Mouse (Mus musculus): ENCODE measurements around the gene Olfr1366.
A peak's percentile ranks its signal among the peaks of the same experiment; 100 is the strongest.
"Not testable (repeated sequence)": the region's sequence is repeated elsewhere in the genome, so short reads cannot be mapped to it uniquely, and the experiment has no call there.

The Olfr1366 gene

DNA sequence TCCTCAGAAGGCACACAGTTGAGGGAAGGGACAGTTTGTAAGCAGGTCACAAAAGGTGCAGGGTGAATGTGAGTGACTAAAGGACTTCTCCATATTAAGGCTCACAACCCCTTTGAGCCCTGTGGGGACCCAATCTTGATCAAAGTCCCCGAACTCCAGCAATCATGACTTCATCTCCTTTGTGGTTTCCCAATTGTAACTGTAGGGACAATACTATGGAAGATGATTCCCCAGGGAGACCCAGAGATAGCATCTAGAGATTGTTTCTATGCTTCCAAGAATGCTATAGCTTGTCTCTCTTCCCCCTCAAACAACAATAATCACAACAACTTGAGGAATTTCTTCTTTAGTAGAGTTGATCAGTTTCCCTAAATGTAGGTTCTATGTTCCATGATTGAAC is at the start of gene Olfr1366:
TSS of gene Olfr1366 (minus strand) at position 101 of the 400 bp plus-strand sequence.
- DNase-seq (ENCODE audit: low read depth) = no peak

DNA sequence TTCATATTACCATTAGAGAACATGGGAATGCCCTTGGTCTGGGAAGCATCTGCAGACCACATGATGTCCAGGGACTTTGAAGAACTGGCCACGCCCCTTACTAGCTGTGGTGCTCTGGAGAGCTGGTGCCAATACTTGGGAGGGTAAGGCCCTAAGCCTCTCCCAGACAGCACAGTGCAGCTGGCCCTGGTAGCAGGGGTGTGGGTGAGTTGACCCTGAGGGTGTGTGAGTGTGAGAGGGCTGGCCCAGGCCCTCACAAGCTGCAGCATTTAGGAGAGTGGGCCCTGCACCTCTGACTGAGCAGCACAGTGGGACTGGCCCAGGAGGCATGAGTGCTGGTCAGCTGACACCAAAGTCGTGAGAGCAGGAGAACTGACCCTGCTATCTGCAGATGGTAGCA is 49.0 kb upstream of the Olfr1366 start:
- DNase-seq (ENCODE audit: low read depth) = no peak

DNA sequence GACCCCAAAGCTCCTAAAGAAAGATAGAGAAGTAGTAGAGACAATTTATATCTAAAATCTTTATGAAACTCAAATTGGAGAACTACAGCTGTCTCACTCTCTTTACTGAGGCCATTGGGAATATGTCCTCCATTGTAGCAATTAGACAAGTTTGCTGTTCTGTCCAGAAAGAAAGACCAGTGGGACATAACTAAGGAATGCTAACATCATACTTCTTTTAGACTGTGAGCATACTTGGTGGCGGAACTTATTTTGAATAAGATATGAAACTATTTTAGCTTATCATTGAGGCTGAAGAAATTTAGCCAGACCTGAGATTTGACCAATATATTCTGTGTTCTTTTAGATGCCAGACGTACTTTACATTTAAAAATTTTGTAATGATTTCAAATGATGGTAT is 39.1 kb upstream of the Olfr1366 start, which contains the start of gene Olfr1364:
TSS of gene Olfr1364 (minus strand) at position 101 of the 400 bp plus-strand sequence.
- DNase-seq (ENCODE audit: low read depth) = no peak

GRCm38 (mm10) chr13:21559793-21560192 is 17.2 kb upstream of the Olfr1366 start, which contains the start of gene Olfr1535:
Olfr1535 (minus strand) TSS chr13:21559893.
- no peak for DNase-seq (ENCODE audit: low read depth)

DNA sequence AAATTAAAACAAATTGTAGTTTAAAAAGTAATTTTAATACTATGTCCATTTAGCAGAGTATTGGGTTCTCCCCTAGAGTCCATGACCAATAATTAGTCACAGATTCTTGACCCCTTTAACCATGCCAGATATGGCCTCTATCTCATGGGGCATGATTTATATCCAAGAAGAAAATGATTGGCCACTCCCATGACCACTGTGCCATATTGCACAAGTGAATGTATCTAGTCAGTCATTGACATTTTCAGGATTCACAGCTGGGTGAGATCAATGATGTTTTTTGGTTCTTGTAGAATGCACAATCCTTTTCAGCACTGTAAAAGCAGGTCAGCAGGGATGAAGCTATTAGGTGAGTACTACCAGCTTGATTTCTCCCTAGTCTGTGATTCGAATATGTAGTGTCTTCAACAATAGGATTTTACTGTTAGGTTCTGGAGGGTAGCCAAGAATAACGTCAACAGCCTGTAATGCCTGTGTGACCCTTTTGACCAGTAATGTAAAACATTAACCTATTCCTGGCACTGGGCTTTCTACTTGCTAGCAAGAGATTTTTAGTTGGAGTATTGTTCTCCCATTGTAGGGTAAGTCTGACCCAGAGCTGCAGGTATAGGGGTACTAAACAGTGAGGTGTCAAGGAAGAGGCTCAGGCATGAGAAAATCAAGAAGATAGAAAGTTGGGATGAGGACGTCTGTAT is 8.0 kb upstream of the Olfr1366 start:
- no peak for DNase-seq (ENCODE audit: low read depth)

DNA sequence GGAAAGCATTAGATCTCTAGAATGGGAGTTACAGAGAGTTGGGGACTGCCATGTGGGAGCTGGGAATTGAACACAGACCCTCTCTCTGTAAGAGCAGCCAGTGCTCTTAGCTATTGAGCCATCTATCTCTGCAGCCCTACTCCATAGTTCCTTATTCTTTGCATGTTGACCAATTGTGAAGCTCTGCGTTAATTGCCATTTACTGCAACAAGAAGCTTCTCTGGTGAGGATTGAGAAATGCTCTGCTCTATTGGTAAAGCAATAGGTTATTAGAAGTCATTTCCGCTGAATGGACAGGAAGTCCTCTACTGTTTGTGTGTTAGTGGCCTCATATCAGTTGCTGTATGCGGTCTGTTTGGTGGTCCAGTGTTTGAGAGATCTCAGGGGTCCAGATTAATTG is 6.9 kb upstream of the Olfr1366 start:
- no peak for DNase-seq (ENCODE audit: low read depth)

DNA sequence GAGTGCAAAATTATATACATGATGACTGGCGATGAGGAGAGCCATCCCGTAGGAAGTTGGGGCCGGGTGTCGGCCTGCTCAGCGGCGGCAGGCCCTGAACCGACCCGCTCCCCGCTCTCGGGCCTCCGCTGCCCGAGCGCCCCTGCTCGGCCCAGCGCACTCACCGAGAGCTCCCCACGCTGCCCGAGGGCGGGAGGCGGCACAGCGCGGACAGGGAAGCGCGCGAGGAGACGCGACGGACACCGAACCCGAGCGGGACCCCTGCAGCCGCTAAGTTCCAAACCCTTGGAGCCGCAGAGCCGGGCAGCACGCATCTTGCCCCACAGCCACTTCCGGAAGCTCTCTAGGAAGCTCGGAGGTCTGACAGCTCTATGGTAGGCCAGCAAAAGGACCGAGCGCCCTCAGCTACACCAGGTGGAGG is 11.8 kb downstream of the Olfr1366 start, which contains the start of gene Zkscan8:
TSS of gene Zkscan8 (minus strand) at position 340 of the 421 bp plus-strand sequence.
- peak; percentile 74 for DNase-seq (ENCODE audit: low read depth)

- DNase-seq (ENCODE audit: low read depth) = no peak
Measured at GRCm38 (mm10) chr13:21530136-21530535, 12.5 kb downstream of the Olfr1366 start.

- DNase-seq (ENCODE audit: low read depth) = peak; percentile 77
Measured at GRCm38 (mm10) chr13:21506221-21506649, 36.4 kb downstream of the Olfr1366 start.

GRCm38 (mm10) chr13:21502296-21502695 is 40.3 kb downstream of the Olfr1366 start:
- DNase-seq (ENCODE audit: low read depth) = no peak

GRCm38 (mm10) chr13:21501182-21501581 is 41.4 kb downstream of the Olfr1366 start, which contains the start of gene Gm11273:
Gm11273 (minus strand) TSS chr13:21501418.
- not testable (repeated sequence) for DNase-seq (ENCODE audit: low read depth)

DNA sequence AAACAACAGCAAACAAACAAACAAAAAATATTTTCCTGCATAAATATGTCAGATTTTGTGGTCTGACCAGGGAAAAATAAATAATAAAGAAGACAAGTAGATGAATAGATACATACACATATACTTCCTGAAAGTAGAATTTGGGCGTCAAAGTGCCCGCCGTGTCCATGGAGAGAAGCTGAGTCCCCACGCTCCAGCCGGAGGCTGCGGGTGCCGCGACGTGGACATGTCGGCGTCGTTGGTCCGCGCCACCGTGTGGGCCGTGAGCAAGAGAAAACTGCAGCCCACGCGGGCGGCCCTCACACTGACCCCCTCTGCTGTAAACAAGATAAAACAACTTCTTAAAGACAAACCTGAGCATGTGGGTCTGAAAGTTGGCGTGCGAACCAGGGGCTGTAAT is 47.5 kb downstream of the Olfr1366 start, which contains the start of gene AK157302:
TSS of gene AK157302 (plus strand) at position 144 of the 400 bp plus-strand sequence.
- no peak for DNase-seq (ENCODE audit: low read depth)

- no peak for DNase-seq (ENCODE audit: low read depth)
Measured at GRCm38 (mm10) chr13:21492847-21493246, 49.8 kb downstream of the Olfr1366 start.

DNA sequence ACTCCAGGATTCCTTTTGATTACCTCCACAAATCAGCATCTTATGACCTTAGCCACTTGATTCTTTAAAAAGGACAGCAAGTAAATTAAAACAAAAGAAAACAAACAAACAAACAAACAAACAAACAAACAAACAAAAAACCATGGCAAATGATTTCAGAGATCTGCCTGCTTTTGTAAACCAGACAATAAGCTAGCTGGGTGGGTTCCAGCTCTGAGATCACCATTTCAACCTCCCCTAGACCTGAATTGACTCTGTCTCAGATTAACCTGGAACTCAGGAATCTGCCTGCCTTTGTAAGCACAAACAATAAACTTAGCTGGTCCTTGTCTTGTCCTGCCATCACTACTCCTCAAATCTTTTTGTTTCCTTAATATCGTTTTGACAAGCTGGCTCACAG is 55.7 kb downstream of the Olfr1366 start:
- DNase-seq (ENCODE audit: low read depth) = no peak
